Mouse (Mus musculus) small intestine, adult 2 months (tissue): ENCODE measurements at regions not wholly inside any gene's neighbourhood (a gene's known extent, or its start where the extent isn't known, plus 50 kb on each side); places are given as distances from the start of the nearest gene placed in this dataset.

Experiments
- H3K27ac ChIP-seq: fragments of 200-500 bp; 2 replicates; pipeline ENCODE4 v1.5.1; 2012; ENCODE audit warnings: low read depth, low read length, control low read depth, inconsistent platforms; ENCODE audit not compliant: insufficient read depth
- H3K27me3 ChIP-seq: fragments of 200-500 bp; 2 replicates; pipeline ENCODE4 v1.6.1; 2012; ENCODE audit warnings: mild to moderate bottlenecking, moderate library complexity, low read length, inconsistent platforms; ENCODE audit not compliant: control insufficient read depth, insufficient read depth
- H3K36me3 ChIP-seq: fragments of 200-500 bp; 2 replicates; pipeline ENCODE4 v1.6.1; 2012; ENCODE audit warnings: mild to moderate bottlenecking, low read length, control low read depth, inconsistent platforms; ENCODE audit not compliant: control insufficient read depth, insufficient read depth
- H3K4me1 ChIP-seq: fragments of 200-500 bp; 2 replicates; pipeline ENCODE4 v1.6.1; 2012; ENCODE audit warnings: low read length, inconsistent platforms, mixed read lengths; ENCODE audit not compliant: control insufficient read depth, insufficient read depth, insufficient read length
- H3K4me3 ChIP-seq: fragments of 200-500 bp; 2 replicates; pipeline ENCODE4 v1.5.1; 2012; ENCODE audit warnings: low read depth, mild to moderate bottlenecking, control low read depth, inconsistent platforms, low read length, moderate library complexity
- CTCF ChIP-seq: fragments of 200-500 bp; IDR thresholded peaks from 2 replicates; pipeline ENCODE4 v1.5.1; 2012; ENCODE audit warnings: low read depth, mild to moderate bottlenecking, control low read depth, inconsistent platforms, low read length, moderate library complexity, mixed read lengths; ENCODE audit not compliant: insufficient replicate concordance, insufficient read length; ENCODE audit errors: extremely low read depth
- POLR2A ChIP-seq: fragments of 200-500 bp; IDR thresholded peaks from 2 replicates; pipeline ENCODE4 v1.6.1; 2012; ENCODE audit warnings: low read depth, mild to moderate bottlenecking, control low read depth, inconsistent platforms, low read length, moderate library complexity
- WGBS: fragments of 180-500 bp; shearing (Covaris S2); methylation state at CpG from one replicate; pipeline ENCODE4 v1.1.7; 2018; 5-methylcytosine and 5-hydroxymethylcytosine counted together

- WGBS: 72% methylated on average over 3 of the region's 3 CpGs
- TF ChIP-seq CTCF (no peak), POLR2A (no peak)
- Histone ChIP-seq H3K4me1 (no peaks in the 10 kb centered on the region), H3K4me3 (no peak overlapping the region), H3K27me3 (no peaks in the 10 kb centered on the region), H3K27ac (no peak overlapping the region), H3K36me3 (no peaks in the 10 kb centered on the region)
Observed at GRCm38 (mm10) chr15:56062576-56062975, 1414.8 kb downstream of the Slc22a22 start.

- Histone ChIP-seq H3K4me1 (no peaks in the 10 kb centered on the region), H3K27me3 (no peaks in the 10 kb centered on the region), H3K36me3 (no peaks in the 10 kb centered on the region), H3K27ac (no peak overlapping the region), H3K4me3 (no peak overlapping the region)
- no peak for TF ChIP-seq CTCF
- TF ChIP-seq POLR2A: no peak
- WGBS: 50% methylated on average over 4 of the region's 4 CpGs
Observed at GRCm38 (mm10) chr15:56061326-56061725, 1416.1 kb downstream of the Slc22a22 start.

GRCm38 (mm10) chr15:56050716-56051115, 1426.7 kb downstream of the Slc22a22 start:
- no peak overlapping the region for H3K27ac ChIP-seq
- TF ChIP-seq CTCF: no peak
- no peak for TF ChIP-seq POLR2A
- H3K4me3 ChIP-seq: no peak overlapping the region
- no peaks in the 10 kb centered on the region for H3K36me3 ChIP-seq
- no peaks in the 10 kb centered on the region for H3K27me3 ChIP-seq
- no peaks in the 10 kb centered on the region for H3K4me1 ChIP-seq
- WGBS: 66% methylated on average over 7 of the region's 7 CpGs

GRCm38 (mm10) chr15:56047832-56048231, 1429.6 kb downstream of the Slc22a22 start:
- H3K4me3 ChIP-seq: no peak overlapping the region
- TF ChIP-seq CTCF: no peak
- no peak for TF ChIP-seq POLR2A
- H3K27ac ChIP-seq: no peak overlapping the region
- WGBS: 77% methylated on average over 2 of the region's 2 CpGs
- no peaks in the 10 kb centered on the region for H3K4me1 ChIP-seq
- H3K36me3 ChIP-seq: no peaks in the 10 kb centered on the region
- H3K27me3 ChIP-seq: no peaks in the 10 kb centered on the region

GRCm38 (mm10) chr15:56046679-56047532, 1430.5 kb downstream of the Slc22a22 start:
- H3K36me3 ChIP-seq: no peaks in the 10 kb centered on the region
- no peaks in the 10 kb centered on the region for H3K4me1 ChIP-seq
- peak; percentile 63; the same call in 1 of the 2 replicates for TF ChIP-seq CTCF
- TF ChIP-seq POLR2A: no peak
- no peak overlapping the region for H3K27ac ChIP-seq
- WGBS: 31% methylated on average over 16 of the region's 16 CpGs
- no peaks in the 10 kb centered on the region for H3K27me3 ChIP-seq
- H3K4me3 ChIP-seq: no peak overlapping the region

GRCm38 (mm10) chr15:56045510-56046245, 1431.7 kb downstream of the Slc22a22 start:
- Histone ChIP-seq H3K4me3 (no peak overlapping the region), H3K27me3 (no peaks in the 10 kb centered on the region), H3K36me3 (no peaks in the 10 kb centered on the region), H3K4me1 (no peaks in the 10 kb centered on the region), H3K27ac (no peak overlapping the region)
- WGBS: 70% methylated on average over 10 of the region's 10 CpGs
- no peak for TF ChIP-seq POLR2A
- no peak for TF ChIP-seq CTCF

GRCm38 (mm10) chr15:56043282-56043681, 1434.1 kb downstream of the Slc22a22 start:
- Histone ChIP-seq H3K4me3 (no peak overlapping the region), H3K27ac (no peak overlapping the region), H3K36me3 (no peaks in the 10 kb centered on the region), H3K4me1 (no peaks in the 10 kb centered on the region), H3K27me3 (no peaks in the 10 kb centered on the region)
- WGBS: 74% methylated on average over 4 of the region's 4 CpGs
- TF ChIP-seq POLR2A (no peak), CTCF (no peak)
